Mouse (Mus musculus): ENCODE data around the gene Batf2. TPM values are rescaled to one million over a fixed set of nuclear protein-coding genes. Genes with fewer than 3 reads are reported as not detected.

The Batf2 gene
- total and polyA plus RNA-seq, 2 experiments from 2014 or later: 0.18 to 0.46 TPM

- ATAC-seq (ENCODE audit: insufficient read depth, low read depth) (no peak), DNase-seq (ENCODE audit: low spot score) (no peak)
- no peak overlapping the region for H3K27ac ChIP-seq (ENCODE audit: low read depth)
- no peak overlapping the region for H3K4me3 ChIP-seq (ENCODE audit: low read depth, low read length)
- peaks cover 2% of the 10 kb centered on the region; the same call in 1 of the 2 replicates for H3K4me1 ChIP-seq (ENCODE audit: control insufficient read depth, insufficient read depth)
- no peaks in the 10 kb centered on the region for H3K9me3 ChIP-seq (replicated peaks; ENCODE audit: control insufficient read depth, low read length)
- peaks cover 16% of the 10 kb centered on the region; the same call in 1 of the 2 replicates for H3K36me3 ChIP-seq (replicated peaks; ENCODE audit: control insufficient read depth, insufficient read depth, low read length)
- H3K27me3 ChIP-seq (ENCODE audit: control insufficient read depth, insufficient read depth, low read length): no peaks in the 10 kb centered on the region
- no peak overlapping the region for H3K4me2 ChIP-seq (ENCODE audit: low read depth, low read length)
- H3K9ac ChIP-seq (replicated peaks; ENCODE audit: low read depth, low read length): no peak overlapping the region
- TF ChIP-seq CTCF (IDR thresholded peaks at IDR 0.05; ENCODE audit: low read depth): no peak
- no peak for TF ChIP-seq EP300 (IDR thresholded peaks at IDR 0.05; ENCODE audit: low read depth)
- whole genome bisulfite sequencing: 80% methylated on average over 3 of the region's 3 CpGs
These were observed 4.4 kb upstream of the Batf2 start for GRCm38 (mm10) chr19:6136397-6136796.

GRCm38 (mm10) chr19:6139701-6140100 lies 1.1 kb upstream of the Batf2 start:
- Histone ChIP-seq H3K9ac (replicated peaks; ENCODE audit: low read depth, low read length) (no peak overlapping the region), H3K4me2 (ENCODE audit: low read depth, low read length) (no peak overlapping the region), H3K4me1 (ENCODE audit: control insufficient read depth, insufficient read depth) (peaks cover 2% of the 10 kb centered on the region; the same call in 1 of the 2 replicates), H3K4me3 (ENCODE audit: low read depth, low read length) (no peak overlapping the region), H3K27ac (ENCODE audit: low read depth) (no peak overlapping the region; the same call in 1 of the 2 replicates), H3K27me3 (ENCODE audit: control insufficient read depth, insufficient read depth, low read length) (no peaks in the 10 kb centered on the region), H3K36me3 (replicated peaks; ENCODE audit: control insufficient read depth, insufficient read depth, low read length) (peaks cover 16% of the 10 kb centered on the region; the same call in 1 of the 2 replicates), H3K9me3 (replicated peaks; ENCODE audit: control insufficient read depth, low read length) (no peaks in the 10 kb centered on the region)
- WGBS: 94% methylated on average over 6 of the region's 6 CpGs
- no peak for ATAC-seq (ENCODE audit: insufficient read depth, low read depth)
- no peak for DNase-seq (ENCODE audit: low spot score)
- TF ChIP-seq EP300 (IDR thresholded peaks at IDR 0.05; ENCODE audit: low read depth) (no peak), CTCF (IDR thresholded peaks at IDR 0.05; ENCODE audit: low read depth) (no peak)

GRCm38 (mm10) chr19:6140374-6140677 lies 457 bp upstream of the Batf2 start:
- Histone ChIP-seq H3K4me1 (ENCODE audit: control insufficient read depth, insufficient read depth) (peaks cover 2% of the 10 kb centered on the region; the same call in 1 of the 2 replicates), H3K9ac (replicated peaks; ENCODE audit: low read depth, low read length) (peak overlapping the region; percentile 67), H3K27ac (ENCODE audit: low read depth) (peak overlapping the region; percentile 85), H3K36me3 (replicated peaks; ENCODE audit: control insufficient read depth, insufficient read depth, low read length) (peaks cover 16% of the 10 kb centered on the region; the same call in 1 of the 2 replicates), H3K27me3 (ENCODE audit: control insufficient read depth, insufficient read depth, low read length) (no peaks in the 10 kb centered on the region), H3K9me3 (replicated peaks; ENCODE audit: control insufficient read depth, low read length) (no peaks in the 10 kb centered on the region), H3K4me2 (ENCODE audit: low read depth, low read length) (peak overlapping the region; percentile 84), H3K4me3 (ENCODE audit: low read depth, low read length) (peak overlapping the region; percentile 61)
- ATAC-seq (ENCODE audit: insufficient read depth, low read depth) (no peak), DNase-seq (ENCODE audit: low spot score) (no peak)
- WGBS: 5% methylated on average over 16 of the region's 16 CpGs
- TF ChIP-seq CTCF (IDR thresholded peaks at IDR 0.05; ENCODE audit: low read depth) (no peak), EP300 (IDR thresholded peaks at IDR 0.05; ENCODE audit: low read depth) (no peak)

GRCm38 (mm10) chr19:6141394-6141749 lies 589 bp downstream of the Batf2 start, which contains the start of gene Arl2:
TSS of gene Arl2 (minus strand) at chr19:6141548.
- H3K27me3 ChIP-seq (ENCODE audit: control insufficient read depth, insufficient read depth, low read length): no peaks in the 10 kb centered on the region
- H3K36me3 ChIP-seq (replicated peaks; ENCODE audit: control insufficient read depth, insufficient read depth, low read length): peaks cover 9% of the 10 kb centered on the region; the same call in 1 of the 2 replicates
- TF ChIP-seq EP300 (IDR thresholded peaks at IDR 0.05; ENCODE audit: low read depth) (no peak), CTCF (IDR thresholded peaks at IDR 0.05; ENCODE audit: low read depth) (peak; percentile 55)
- H3K4me3 ChIP-seq (ENCODE audit: low read depth, low read length): peak within 1 kb of the TSS; percentile 61
- under 1% methylated on average over 15 of the region's 15 CpGs for WGBS
- H3K9ac ChIP-seq (replicated peaks; ENCODE audit: low read depth, low read length): peak within 1 kb of the TSS; percentile 67
- peak within 1 kb of the TSS; percentile 84 for H3K4me2 ChIP-seq (ENCODE audit: low read depth, low read length)
- ATAC-seq (ENCODE audit: insufficient read depth, low read depth): peak; percentile 69
- DNase-seq (ENCODE audit: low spot score): peak; percentile 84
- H3K9me3 ChIP-seq (replicated peaks; ENCODE audit: control insufficient read depth, low read length): no peaks in the 10 kb centered on the region
- peak within 1 kb of the TSS; percentile 85 for H3K27ac ChIP-seq (ENCODE audit: low read depth)
- peaks cover 2% of the 10 kb centered on the region; the same call in 1 of the 2 replicates for H3K4me1 ChIP-seq (ENCODE audit: control insufficient read depth, insufficient read depth)

- Histone ChIP-seq H3K27me3 (ENCODE audit: control insufficient read depth, insufficient read depth, low read length) (no peaks in the 10 kb centered on the region), H3K36me3 (replicated peaks; ENCODE audit: control insufficient read depth, insufficient read depth, low read length) (no peaks in the 10 kb centered on the region), H3K27ac (ENCODE audit: low read depth) (no peak overlapping the region), H3K4me3 (ENCODE audit: low read depth, low read length) (no peak overlapping the region), H3K9ac (replicated peaks; ENCODE audit: low read depth, low read length) (no peak overlapping the region), H3K9me3 (replicated peaks; ENCODE audit: control insufficient read depth, low read length) (no peaks in the 10 kb centered on the region), H3K4me1 (ENCODE audit: control insufficient read depth, insufficient read depth) (peaks cover under 1% of the 10 kb centered on the region; the same call in 1 of the 2 replicates), H3K4me2 (ENCODE audit: low read depth, low read length) (no peak overlapping the region)
- no peak for DNase-seq (ENCODE audit: low spot score)
- TF ChIP-seq EP300 (IDR thresholded peaks at IDR 0.05; ENCODE audit: low read depth): no peak
- TF ChIP-seq CTCF (IDR thresholded peaks at IDR 0.05; ENCODE audit: low read depth): no peak
- no peak for ATAC-seq (ENCODE audit: insufficient read depth, low read depth)
- 65% methylated on average over 5 of the region's 5 CpGs for WGBS
These were observed 4.1 kb downstream of the Batf2 start for GRCm38 (mm10) chr19:6144842-6145241.

GRCm38 (mm10) chr19:6155174-6155573 lies 14.4 kb downstream of the Batf2 start:
- 73% methylated on average over 9 of the region's 9 CpGs for WGBS
- ATAC-seq (ENCODE audit: insufficient read depth, low read depth): no peak
- no peaks in the 10 kb centered on the region for H3K9me3 ChIP-seq (replicated peaks; ENCODE audit: control insufficient read depth, low read length)
- TF ChIP-seq EP300 (IDR thresholded peaks at IDR 0.05; ENCODE audit: low read depth) (no peak), CTCF (IDR thresholded peaks at IDR 0.05; ENCODE audit: low read depth) (no peak)
- H3K36me3 ChIP-seq (replicated peaks; ENCODE audit: control insufficient read depth, insufficient read depth, low read length): no peaks in the 10 kb centered on the region
- no peak overlapping the region for H3K9ac ChIP-seq (replicated peaks; ENCODE audit: low read depth, low read length)
- no peaks in the 10 kb centered on the region for H3K27me3 ChIP-seq (ENCODE audit: control insufficient read depth, insufficient read depth, low read length)
- H3K4me1 ChIP-seq (ENCODE audit: control insufficient read depth, insufficient read depth): no peaks in the 10 kb centered on the region
- no peak for DNase-seq (ENCODE audit: low spot score)
- no peak overlapping the region for H3K27ac ChIP-seq (ENCODE audit: low read depth)
- no peak overlapping the region for H3K4me3 ChIP-seq (ENCODE audit: low read depth, low read length)
- H3K4me2 ChIP-seq (ENCODE audit: low read depth, low read length): no peak overlapping the region

All from heart, postnatal 0 days (tissue).